Mouse (Mus musculus) CD8-positive naive resting alpha-beta T cell, adult 2 months (primary cell): ENCODE measurements around the gene Cd209e.
"Not testable (repeated sequence)": the region's sequence is repeated elsewhere in the genome, so short reads cannot be mapped to it uniquely, and the experiment has no call there.

ENCODE experiments used
- DNase-seq, 2 experiments: peaks; one replicate each; pipeline ENCODE4 v3.0.0; 2022; ENCODE audit warnings: low read depth in 2 of 2, low spot score in 2 of 2

Gene Cd209e

GRCm38 (mm10) chr8:3854209-3854608 lies at the start of gene Cd209e:
Gene Cd209e, minus strand, starts transcription at chr8:3854309.
- DNase-seq, result no peak

- no peak for DNase-seq
Measured at GRCm38 (mm10) chr8:3878455-3878854, 24.3 kb upstream of the Cd209e start, which contains the start of gene Cd209d. Gene Cd209d, minus strand, starts transcription at chr8:3878555.

- no peak for DNase-seq
Measured at GRCm38 (mm10) chr8:3876121-3876520, 22.0 kb upstream of the Cd209e start.

- not testable (repeated sequence) for DNase-seq
Measured at GRCm38 (mm10) chr8:3862736-3863135, 8.6 kb upstream of the Cd209e start.

- DNase-seq, result no peak
Measured at GRCm38 (mm10) chr8:3803091-3803490, 51.0 kb downstream of the Cd209e start.
